Mouse (Mus musculus) CD8-positive naive resting alpha-beta T cell, adult 2 months (primary cell): Measurements from ENCODE around the gene Eva1b.

Source experiments
- DNase-seq, 2 experiments: peaks; one replicate each; pipeline ENCODE4 v3.0.0; 2022; ENCODE audit warnings: low read depth in 2 of 2, low spot score in 2 of 2

Gene Eva1b

GRCm38 (mm10) chr4:126194216-126194615 is 46.7 kb downstream of the Eva1b start:
- no peak for DNase-seq

GRCm38 (mm10) chr4:126194916-126195315 is 47.4 kb downstream of the Eva1b start:
- DNase-seq: no peak

GRCm38 (mm10) chr4:126197485-126197884 is 49.9 kb downstream of the Eva1b start:
- no peak for DNase-seq
